Mouse (Mus musculus): ENCODE results near the gene Nid1. TPM values are rescaled to one million over a fixed set of nuclear protein-coding genes. Genes with fewer than 3 reads are reported as not detected.

Gene Nid1
- polyA plus RNA-seq, 1 experiment from 2014 or later: 72.9 TPM

Other genes with a start within 250 kb of the Nid1 start
- gene Gpr137b, start 43.5 kb upstream of the Nid1 start, polyA plus RNA-seq (2014; fragmentation: Nextera tagmentation; extraction: Ambion mirVana): 27.3 and 30.2 TPM in 2 replicates
- gene Lyst, start 152.8 kb downstream of the Nid1 start, polyA plus RNA-seq (2014; fragmentation: Nextera tagmentation; extraction: Ambion mirVana): 5.0 and 6.3 TPM in 2 replicates

All from hindbrain, embryonic 14.5 days (tissue).